Mouse (Mus musculus): Measurements from ENCODE around the gene Aggf1.

DNA sequence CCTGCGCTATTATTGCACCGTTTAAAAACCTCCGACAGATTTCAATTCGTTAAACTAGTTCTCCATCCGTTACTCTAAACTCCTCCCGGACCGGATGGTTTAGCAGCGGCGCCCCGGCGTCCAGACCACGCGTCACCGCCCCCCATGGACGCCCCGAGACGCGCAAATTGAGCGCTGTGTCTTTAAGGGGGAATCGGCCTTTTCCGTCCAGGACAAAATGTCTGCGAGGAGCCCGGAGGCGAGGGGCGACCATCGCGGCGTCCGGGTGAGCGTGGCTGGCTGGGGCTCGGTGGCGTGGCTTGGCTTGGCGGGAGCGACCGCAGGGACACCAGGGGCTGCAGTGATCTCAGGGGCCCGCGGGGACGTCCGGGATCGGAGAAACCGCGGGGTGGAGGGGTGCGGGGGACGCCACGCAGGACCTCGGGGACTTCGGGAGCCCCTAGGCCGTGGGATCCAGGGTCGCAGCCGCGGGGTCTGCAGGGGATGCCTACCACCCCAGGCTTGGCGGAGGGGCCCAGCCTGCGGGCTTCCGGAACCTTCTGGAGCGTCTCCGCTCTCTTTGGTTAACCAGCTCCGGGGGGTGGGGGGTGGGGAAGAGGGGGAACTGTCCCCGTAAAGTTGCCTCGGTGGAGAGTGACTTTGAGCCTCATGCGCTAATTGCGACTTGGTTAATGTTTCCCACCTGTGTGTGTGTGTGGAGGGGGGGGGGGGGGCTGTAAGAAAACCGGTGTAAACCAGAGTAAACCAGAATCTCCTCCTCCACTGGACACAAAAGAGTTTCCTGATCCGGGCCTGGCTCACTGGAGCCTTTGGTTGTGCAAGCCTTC is 49.9 kb downstream of the Aggf1 start:
- TF ChIP-seq USF2 (IDR thresholded peaks at IDR 0.05; ENCODE audit: borderline replicate concordance in 1 of 2, insufficient read depth in 1 of 2, low read depth in 1 of 2, low read length in 2 of 2) (no peak), KAT2A (conservative IDR thresholded peaks at IDR 0.05; ENCODE audit: low read depth, low read length) (no peak), POLR2A (IDR thresholded peaks at IDR 0.05; ENCODE audit: control insufficient read depth in 1 of 2, insufficient read depth in 1 of 2, low read depth in 1 of 2, low read length in 2 of 2, poor library complexity in 1 of 2) (no peak), CTCF (IDR thresholded peaks at IDR 0.05 in 2 of 3, conservative IDR thresholded peaks at IDR 0.05 in 1 of 3; ENCODE audit: control insufficient read depth in 1 of 3, insufficient read depth in 1 of 3, low read depth in 2 of 3, low read length in 3 of 3, poor library complexity in 1 of 3, severe bottlenecking in 1 of 3) (no peak), HCFC1 (IDR thresholded peaks at IDR 0.05; ENCODE audit: low read depth, low read length) (no peak), ZNF384 (IDR thresholded peaks at IDR 0.05; ENCODE audit: low read depth, low read length) (no peak), POLR2AphosphoS2 (IDR thresholded peaks at IDR 0.05; ENCODE audit: low read length) (no peak)
